Mouse (Mus musculus) ovary, postnatal 36 days (tissue): ENCODE measurements around the gene Ramp2.
A peak's percentile ranks its signal among the peaks of the same experiment; 100 is the strongest.

Source experiments
- DNase-seq: peaks from one replicate; pipeline ENCODE4 v3.0.0; 2022; ENCODE audit warnings: low spot score, mixed read lengths

The Ramp2 gene

DNA sequence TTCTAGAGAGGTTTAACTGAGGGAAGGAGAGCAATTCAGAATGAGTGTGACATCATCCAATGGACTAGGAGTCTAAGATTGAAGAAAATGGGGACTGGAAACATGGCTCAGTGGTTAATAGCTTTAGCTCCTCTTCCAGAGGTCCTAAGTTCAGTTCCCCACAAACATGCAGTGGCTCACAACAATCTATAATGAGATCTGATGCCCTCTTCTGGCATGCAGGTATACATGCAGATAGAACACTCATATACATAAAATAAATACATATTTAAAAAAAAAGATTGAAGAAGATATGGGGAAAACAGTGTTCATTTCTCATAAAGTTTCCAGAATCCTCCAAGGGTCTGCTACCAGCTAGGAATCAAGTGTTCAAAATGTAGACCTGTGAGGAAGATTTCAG lies 10.4 kb upstream of the Ramp2 start:
- no peak for DNase-seq

DNA sequence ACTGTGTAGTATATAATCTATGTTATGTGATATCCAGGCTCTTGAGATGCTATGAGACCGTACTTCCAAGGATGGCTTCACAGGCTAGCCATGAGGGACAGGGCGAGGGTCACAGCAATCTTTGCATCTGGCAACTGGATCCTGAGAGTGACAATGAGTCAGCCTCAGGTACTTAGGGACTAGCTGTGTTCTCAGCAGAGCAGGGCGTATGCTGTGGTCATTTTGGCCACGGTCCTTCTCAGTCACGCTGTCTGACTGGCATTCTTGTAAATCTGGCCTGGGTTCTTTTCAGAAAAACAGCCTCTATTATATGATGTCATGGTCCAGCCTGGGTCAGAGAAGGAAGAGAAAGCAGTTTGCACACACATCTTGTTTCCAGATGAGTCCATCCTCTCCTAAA lies 9.0 kb upstream of the Ramp2 start:
- DNase-seq, result no peak

DNA sequence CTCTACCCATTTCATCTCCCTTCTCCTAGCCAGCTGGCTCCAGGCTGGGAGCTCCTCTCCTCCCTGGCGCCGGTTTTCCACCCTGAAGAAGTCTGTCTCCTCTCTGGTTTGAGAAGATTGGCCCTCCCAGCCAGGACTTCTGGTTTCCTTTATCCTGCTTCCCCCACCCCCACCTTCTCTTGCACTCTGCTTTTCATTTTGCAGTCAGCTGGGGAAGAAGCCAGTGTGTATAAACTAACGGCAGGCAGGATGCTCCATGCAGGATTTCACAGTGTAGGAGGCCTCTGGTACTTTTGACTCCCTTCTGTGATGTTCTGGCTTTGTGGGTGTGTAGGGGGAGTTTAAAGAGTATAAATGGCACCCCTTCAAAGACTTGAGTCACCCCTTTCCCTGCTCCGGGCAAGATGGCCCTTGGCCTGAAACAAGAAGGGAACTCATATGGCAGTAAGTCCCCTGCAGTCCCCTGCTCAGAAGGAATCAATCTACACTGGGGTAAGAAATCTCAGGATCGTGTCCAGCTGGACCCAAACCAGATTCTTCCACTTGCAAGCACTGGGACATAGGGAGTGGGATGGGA lies 7.7 kb upstream of the Ramp2 start:
- no peak for DNase-seq

DNA sequence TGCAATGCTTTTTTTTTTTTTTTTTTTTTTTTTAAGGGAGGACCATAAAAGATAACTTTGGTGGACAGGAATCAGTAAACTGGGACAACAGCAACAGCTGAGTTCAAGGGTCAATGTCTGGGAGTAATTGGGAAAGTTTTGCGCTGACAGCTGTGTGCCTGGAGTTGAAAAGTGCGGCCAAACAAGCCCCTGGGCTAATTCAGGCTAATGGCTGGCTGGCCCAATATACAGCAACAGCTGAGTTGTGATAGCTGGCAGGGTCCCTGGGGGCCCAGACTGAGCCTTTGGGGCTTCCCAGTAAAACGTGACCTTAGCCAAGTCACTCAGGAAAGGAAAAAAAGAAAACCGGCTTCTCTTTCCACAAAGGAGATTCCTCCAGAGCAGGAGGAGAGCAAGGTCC lies 757 bp upstream of the Ramp2 start:
- no peak for DNase-seq

DNA sequence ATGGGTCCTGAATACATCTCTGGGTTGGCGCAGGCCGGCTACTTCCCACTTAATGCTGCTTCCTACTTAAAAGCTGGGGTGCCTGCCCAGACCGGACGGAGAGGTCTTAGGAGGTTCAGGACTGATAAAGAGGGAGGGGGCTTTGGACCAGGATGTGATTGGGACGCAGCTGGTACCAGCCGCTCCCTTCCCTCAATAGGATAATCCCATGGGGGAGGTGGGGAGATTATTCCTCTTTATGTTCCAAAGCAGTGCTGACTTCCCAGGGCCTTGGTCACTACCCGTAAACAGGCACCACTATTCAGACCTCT lies 829 bp downstream of the Ramp2 start:
- DNase-seq, result no peak

DNA sequence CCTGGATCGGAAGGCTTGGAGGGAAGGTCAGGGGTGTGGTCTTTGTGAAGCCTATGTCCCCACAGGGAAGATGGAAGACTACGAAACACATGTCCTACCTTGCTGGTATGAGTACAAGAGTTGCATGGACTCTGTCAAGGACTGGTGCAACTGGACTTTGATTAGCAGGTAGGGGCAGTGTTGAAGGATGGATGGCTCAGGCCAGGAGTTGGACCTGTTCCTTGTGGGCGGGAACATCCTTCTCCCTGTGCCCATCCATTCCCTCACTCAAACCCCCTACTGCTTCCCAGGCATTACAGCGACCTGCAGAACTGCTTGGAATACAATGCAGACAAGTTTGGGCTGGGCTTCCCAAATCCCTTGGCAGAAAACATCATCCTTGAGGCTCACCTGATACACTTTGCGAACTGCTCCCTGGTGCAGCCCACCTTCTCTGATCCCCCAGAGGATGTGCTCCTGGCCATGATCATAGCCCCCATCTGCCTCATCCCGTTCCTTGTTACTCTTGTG lies 1.7 kb downstream of the Ramp2 start:
- DNase-seq, result no peak

DNA sequence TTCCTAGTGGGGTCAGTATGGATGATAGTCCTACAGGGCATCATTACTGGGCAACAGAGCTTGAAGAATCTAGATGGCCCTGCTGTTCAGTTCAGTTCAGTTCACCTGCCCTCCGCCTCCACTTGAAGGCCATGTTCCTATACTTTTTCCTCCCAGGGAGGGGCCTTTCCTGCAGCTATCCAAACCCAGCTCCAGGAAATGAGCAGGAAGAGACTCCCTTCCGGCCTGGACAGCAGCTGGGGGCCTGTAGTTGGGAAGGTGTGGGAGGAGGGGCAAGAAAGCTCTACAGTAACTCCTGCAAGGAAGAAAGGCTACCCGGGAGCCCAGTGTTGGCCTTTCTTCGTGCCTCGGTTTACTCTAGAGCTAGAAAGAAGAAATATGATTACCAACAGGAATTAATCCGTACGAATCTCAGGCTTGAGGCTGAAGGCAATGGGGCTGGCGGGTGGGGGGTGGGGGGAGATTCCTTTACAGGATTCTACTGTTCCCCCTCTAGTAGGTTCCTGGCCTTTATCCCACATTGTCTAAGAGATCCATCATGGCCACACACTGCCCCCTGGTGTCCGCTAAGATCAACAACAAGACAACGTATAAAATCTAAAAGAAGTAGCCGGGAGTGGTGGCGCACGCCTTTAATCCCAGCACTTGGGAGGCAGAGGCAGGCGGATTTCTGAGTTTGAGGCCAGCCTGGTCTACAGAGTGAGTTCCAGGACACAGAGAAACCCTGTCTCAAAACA lies 2.6 kb downstream of the Ramp2 start:
- DNase-seq, result no peak

DNA sequence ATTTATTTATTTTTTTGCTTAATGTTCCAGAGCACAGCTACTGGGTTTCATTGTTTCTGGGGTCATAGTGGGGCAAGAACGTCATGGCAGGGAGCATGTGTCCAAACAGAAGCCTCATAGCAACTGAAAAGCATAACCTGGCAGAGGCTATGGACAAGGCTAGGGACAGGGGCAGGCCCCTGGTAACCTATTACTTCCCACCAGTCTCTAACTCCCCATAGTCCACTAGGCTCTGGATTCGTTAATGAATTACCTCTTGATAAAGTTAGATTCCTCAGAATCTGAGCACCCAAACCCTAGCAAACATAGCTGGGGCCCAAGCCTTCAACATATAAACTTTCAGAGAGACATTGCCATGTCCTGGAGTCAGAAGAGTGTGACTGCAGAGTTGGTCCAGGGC lies 5.2 kb downstream of the Ramp2 start:
- DNase-seq, result no peak

DNA sequence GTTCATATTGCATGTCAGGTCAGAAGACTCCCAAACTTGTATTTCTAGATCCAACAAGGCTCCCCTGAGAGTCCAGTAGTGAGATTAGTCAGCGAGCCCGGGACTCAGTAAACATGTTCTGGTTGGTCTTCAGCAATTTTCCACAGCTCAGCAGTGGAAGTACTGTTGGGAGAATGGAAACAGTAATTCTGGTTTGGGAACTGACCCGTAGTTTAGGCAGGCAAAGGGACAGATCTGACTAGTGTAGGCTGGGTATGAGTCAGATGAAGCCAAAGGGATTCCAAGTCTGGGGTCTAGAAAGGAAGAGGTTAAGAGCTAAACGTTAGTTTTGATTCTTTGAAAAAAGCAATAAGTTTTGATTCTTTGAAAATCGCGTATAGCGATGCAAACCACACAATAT lies 7.1 kb downstream of the Ramp2 start:
- DNase-seq, result no peak

DNA sequence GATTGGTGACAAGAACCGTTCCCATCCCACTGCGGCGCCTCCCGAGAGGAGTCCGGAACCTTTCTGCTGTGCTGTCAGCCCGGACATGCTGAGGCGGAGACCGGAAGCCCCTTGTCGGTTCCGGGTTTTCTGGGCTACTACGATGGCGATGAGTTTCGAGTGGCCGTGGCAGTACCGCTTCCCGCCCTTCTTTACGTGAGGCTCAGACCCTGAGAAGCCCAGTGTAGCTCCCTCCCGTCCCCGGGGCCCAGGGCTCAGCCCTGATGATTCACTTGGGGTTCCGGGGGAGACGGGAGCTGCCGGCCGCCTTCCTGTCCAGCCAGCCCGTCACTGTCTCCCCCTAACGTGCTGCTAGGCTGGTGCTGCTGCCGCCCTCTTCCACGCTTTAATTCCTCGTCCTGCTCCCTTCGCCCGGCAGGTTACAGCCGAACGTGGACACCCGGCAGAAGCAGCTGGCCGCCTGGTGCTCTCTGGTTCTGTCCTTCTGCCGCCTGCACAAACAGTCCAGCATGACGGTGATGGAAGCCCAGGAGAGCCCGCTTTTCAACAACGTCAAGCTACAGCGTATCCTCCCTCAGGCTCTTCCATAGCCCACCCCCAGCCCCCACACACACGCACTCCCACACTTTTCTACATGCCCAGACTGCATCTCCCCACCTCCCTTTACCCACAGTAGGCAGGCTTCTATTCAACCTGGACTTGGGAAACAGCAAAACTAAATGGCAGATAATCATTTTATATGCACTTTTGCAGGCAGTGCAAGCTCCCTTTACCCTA lies 8.0 kb downstream of the Ramp2 start, which contains the start of gene Vps25:
TSS of gene Vps25 (plus strand) at position 95 of the 777 bp plus-strand sequence.
- peak; percentile 82 for DNase-seq

DNA sequence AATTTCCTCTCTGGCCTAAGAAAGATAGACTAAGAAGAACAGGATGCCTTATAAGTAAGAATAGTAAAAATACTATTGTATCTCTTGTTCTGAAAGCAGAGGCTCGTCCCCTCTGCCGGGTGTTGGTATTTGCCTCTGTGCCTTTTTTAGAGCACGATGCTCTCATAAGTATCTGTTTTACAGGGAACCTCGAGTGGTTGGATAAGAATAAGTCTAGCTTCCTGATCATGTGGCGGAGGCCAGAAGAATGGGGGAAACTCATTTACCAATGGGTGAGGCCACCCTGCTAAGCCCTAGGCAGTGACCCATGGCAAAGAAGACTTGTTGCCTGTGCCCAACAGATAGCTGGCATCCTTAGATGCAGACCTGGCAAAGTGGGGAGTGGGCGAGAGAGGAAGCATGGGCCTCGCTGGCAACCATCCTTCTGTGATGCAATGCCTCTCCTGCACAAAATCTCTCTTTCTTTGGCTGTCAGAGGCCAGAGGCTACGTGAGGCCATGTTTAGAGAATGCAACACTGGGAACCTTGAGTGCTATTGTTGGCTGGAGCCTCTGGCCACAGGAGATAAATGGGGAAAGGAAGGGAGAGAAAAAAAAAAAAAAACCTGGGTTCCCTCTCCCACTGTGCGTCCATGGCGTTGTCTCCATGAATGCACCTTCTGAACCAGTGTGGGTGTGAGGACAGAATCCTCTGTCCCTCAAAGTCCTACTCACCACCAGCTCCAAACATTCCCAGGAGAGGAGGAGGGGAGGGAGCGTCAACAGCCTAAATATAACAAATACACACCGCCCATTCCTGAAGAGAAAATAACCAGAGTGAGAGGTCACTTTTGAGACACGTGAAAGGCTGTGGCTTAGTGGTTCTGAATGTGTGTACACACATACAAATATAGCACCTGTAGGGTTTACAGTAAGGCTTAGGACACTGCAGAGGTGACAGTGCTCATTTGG lies 10.3 kb downstream of the Ramp2 start:
- DNase-seq, result no peak

DNA sequence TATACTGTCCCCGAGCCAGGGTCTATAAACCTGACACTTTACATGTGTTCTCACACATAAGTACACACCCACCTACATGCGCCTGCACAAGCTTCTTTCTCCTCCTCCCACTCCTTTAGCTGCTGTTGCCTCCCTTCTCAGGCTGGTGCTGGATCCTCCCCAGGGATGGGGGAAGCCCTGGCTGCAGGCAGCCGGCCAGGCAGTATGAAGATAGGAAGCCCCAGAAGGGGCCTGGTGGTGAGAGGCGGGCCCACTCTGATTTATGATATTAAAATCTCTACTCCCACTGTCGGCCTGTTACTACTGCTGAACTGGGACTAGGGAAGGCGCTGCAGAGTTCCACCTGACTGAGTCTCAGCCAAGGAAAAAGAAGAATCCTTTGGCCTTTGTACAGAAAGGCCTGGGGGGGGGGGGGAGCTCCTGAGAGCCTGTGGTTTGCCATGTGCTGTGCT lies 13.5 kb downstream of the Ramp2 start:
- DNase-seq, result peak; percentile 65

DNA sequence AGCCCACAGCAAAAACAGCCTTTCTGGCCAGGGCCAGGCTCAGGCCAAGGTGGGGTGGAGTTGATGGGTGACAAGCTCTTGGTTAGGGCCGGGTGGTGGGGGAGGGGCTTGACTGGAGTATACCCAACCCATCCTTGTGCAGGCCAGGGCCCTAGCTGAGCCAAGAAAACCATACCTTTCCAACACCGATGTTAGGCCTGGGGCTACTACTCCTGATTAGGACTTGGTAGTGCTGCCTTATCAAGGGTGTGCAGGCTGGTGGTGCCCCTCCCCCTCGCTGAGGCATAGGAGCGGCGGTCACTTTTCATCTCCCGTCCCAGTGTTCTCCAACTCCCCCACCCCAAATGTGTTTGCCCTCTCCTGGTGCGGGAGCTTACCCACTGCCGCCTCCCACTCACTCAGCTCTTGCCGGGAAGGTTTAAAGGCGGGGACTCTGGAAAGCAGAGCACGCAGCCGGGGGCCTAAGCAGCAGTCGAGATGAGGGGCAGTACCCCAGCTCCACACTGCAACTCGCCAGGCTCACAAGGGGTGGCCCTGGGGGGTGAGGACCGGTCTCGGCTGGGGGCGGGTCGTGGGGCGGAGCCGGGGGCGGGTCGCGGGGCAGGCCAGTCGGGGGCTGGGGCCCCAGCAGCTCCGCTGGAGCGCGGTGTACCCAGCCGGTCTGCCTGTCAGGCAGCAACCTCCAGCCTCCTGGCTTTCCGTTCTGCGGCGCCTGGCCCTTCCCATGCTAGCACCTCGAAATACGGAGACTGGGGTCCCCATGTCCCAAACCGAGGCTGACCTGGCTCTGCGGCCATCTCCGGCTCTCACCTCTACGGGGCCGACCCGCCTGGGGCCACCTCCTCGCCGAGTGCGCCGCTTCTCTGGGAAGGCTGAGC lies 14.4 kb downstream of the Ramp2 start, which contains the start of gene Wnk4:
TSS of gene Wnk4 (plus strand) at position 620 of the 878 bp plus-strand sequence.
- peak; percentile 75 for DNase-seq

DNA sequence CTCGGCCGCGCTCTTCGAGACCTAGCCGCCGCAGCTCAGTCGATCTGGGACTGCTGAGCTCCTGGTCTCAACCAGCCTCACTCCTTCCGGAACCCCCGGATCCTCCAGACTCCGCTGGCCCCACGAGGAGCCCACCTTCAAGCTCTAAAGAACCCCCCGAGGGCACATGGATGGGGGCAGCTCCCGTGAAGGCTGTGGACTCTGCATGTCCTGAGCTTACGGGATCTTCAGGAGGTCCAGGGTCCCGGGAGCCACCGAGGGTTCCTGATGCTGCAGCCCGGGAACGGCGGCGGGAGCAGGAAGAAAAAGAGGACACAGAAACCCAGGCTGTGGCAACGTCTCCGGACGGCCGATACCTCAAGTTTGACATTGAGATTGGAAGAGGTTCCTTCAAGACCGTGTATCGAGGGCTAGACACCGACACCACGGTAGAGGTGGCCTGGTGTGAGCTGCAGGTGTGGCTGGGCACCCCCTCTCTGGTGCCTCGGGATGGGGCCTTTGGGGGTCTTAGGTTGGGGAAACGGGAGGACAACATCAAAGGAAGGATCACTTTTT lies 15.1 kb downstream of the Ramp2 start:
- no peak for DNase-seq

DNA sequence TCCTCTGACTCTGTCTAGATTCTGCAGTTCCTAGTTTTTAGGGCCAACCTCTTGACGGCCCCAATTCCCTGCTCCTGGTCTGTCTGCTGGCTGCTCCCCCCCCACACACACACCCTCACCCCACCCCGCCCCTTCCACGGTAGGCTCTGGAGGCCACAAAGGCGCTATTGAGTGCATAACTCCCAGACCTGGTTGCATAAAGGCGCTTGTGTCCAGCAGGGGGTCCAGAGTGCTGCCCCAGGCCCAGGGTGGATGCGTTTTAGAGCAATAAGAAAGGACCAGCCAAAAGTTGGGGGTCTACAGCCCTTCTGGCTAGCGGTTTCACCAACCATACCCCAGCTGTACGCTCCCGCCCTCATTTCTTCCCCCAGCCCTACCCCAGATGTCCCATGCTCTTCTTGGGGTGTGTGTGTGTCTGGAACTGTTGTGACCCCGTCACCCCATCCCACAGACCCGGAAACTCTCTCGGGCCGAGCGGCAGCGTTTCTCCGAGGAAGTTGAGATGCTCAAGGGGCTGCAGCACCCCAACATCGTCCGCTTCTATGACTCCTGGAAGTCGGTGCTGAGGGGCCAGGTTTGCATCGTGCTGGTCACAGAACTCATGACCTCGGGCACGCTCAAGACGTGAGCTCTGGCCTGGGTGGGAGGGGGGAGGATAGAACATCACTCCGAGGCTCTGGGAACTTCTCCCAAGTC lies 16.6 kb downstream of the Ramp2 start:
- DNase-seq, result no peak

DNA sequence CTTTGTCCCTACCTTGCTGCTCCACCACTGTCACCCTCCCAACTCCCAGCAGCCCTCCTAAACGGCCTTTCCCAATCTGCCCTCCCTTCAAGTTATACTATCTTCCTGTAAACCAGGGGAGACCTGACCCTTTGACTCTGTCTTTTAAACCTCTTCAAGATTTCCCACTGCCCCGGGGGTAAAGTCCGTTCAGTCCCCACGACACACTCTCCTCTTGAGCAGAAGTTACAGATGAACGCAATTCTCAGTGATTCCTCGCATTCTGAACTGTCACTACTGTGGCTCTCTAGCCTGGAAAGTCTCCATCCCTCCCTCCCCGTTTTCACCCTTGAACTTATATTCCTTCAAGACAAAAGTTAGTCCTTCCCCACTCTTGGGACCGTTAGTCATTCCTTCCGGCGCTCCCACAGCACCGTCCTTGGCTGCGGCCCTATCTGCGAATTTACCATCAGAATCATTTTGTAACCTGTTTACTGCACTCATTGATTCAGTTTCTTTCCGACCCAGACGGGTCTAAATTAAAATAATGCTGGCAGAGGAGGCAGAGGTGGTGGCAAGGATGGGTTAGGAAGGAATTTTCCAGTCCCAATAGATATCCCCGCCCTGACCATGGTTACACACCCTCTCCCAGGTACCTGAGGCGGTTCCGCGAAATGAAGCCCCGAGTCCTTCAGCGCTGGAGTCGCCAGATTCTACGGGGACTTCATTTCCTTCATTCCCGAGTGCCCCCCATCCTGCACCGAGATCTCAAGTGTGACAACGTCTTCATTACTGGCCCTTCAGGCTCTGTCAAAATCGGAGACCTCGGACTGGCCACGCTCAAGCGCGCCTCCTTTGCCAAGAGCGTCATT lies 17.5 kb downstream of the Ramp2 start:
- DNase-seq, result no peak

DNA sequence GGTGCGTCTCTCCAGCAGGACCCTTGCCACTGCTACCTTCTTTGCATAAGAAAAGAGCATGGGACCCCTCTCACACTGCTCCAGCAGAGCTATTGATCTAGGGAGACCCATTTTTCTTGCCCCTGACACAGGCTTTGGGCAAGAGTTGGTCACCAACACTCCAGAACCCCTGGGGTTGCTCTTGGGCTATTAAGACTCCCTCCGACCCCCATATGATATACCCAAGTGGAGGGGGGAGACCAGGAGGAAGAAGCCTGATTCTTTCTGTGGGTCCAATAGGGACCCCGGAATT lies 18.1 kb downstream of the Ramp2 start:
- no peak for DNase-seq

DNA sequence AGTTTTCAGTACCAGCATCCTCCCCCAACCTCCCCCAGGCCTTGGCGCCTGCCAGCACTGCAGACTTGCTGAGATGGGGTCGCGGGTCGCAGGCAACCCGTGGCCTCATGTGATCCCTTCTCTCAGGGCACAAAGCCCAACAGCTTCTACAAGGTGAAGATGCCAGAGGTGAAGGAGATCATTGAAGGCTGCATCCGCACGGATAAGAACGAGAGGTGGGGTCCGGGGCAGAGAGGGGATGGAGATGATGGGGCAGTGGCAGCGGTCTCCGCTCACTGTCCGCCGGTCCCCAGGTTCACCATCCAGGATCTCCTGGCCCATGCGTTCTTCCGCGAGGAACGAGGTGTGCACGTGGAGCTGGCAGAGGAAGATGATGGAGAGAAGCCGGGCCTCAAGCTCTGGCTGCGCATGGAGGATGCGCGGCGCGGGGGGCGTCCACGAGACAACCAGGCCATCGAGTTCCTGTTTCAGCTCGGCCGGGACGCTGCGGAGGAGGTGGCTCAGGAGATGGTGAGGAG lies 19.2 kb downstream of the Ramp2 start:
- no peak for DNase-seq

DNA sequence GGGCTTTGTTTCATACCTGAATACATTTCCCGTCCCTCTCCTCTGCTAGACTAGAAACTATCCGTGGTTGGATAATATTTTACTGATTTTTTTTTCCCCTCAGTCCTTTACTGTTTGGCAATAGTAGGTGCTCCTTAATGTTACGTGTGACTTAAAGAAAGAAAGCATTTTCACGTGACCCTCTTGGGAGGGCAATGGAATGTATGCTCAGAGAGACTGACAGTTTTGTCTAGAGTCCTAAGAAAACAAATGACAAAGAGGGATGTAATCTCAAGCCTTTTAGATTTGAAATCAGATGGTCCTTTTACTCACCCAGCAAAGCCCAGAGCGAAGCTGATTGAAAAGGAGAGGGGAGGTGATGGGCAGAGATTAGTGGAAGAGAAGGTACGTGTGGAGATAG lies 20.1 kb downstream of the Ramp2 start:
- DNase-seq, result no peak
